Mouse (Mus musculus) spleen, adult 2 months (tissue): ENCODE data around the gene Ptpn1.

ENCODE experiments used
- CTCF ChIP-seq: fragments of 200-500 bp; IDR thresholded peaks from 2 replicates; pipeline ENCODE4 v1.5.1; 2011; ENCODE audit warnings: mild to moderate bottlenecking, inconsistent platforms; ENCODE audit not compliant: insufficient read depth, insufficient read length, insufficient replicate concordance; ENCODE audit errors: extremely low read depth
- POLR2A ChIP-seq: fragments of 200-500 bp; IDR thresholded peaks from 2 replicates; pipeline ENCODE4 v1.6.1; 2011; ENCODE audit warnings: low read depth, low read length, inconsistent platforms

GRCm38 (mm10) chr2:167925841-167926800, 5.7 kb upstream of the Ptpn1 start:
- no peak for TF ChIP-seq POLR2A
- no peak for TF ChIP-seq CTCF
